Comparison of ENCODE assay signal across 7 mouse cellular contexts in the genomic region with DNA sequence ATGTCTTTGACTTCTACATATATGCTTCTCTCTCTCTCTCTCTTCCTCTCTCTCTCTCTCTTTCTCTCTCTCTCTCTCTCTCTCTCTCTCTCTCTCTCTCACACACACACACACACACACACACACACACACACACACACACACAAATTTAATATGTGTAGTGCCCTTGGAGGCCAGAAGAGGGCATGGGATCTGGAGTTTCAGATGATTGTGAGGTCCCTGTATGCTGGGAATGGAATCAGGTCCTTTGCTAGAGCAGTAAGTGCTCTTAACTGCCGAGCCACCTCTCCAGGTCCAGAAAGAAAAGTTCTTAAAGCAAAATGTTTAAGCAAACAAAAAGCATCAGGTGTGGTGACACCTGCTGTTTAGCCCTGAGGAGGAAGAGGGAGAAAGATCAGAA.
DNase-seq lines count a peak whose midpoint lies in the region; ATAC-seq and TF ChIP-seq lines count a peak whose summit lies in the region.
"Not testable (repeated sequence)": the region's sequence is repeated elsewhere in the genome, so short reads cannot be mapped to it uniquely, and the experiment has no call there.

No protein-coding gene starts in this region.

- WGBS in forebrain, embryonic 14.5 days, result 44% methylated on average over 1 of the region's 1 CpGs
- WGBS in intestine, postnatal 0 days, result 33% methylated on average over 1 of the region's 1 CpGs
- WGBS in liver, postnatal 0 days (ENCODE audit: insufficient replicate concordance), result 54% methylated on average over 1 of the region's 1 CpGs
- WGBS in midbrain, postnatal 0 days, result 35% methylated on average over 1 of the region's 1 CpGs

- not testable (repeated sequence) for H3K36me3 ChIP-seq in E14TG2a.4 (ENCODE audit: insufficient read depth, low read length); forebrain, embryonic 14.5 days (ENCODE audit: control insufficient read depth, insufficient read depth, low read length); intestine, postnatal 0 days (ENCODE audit: control insufficient read depth, insufficient read depth); liver, postnatal 0 days (replicated peaks; ENCODE audit: insufficient read depth, low read length); midbrain, postnatal 0 days (ENCODE audit: insufficient read depth, low read length)

- not testable (repeated sequence) for H3K9me3 ChIP-seq in E14TG2a.4 (ENCODE audit: low read length); forebrain, embryonic 14.5 days (replicated peaks; ENCODE audit: control insufficient read depth, low read length); intestine, postnatal 0 days (ENCODE audit: control insufficient read depth); liver, postnatal 0 days (ENCODE audit: low read length); midbrain, postnatal 0 days (ENCODE audit: low read length)

- not testable (repeated sequence) for ATAC-seq in forebrain, embryonic 14.5 days; intestine, postnatal 0 days; liver, postnatal 0 days; midbrain, postnatal 0 days (ENCODE audit: low FRiP score)

- H3K27ac ChIP-seq in forebrain, embryonic 14.5 days (ENCODE audit: low read depth, low read length); intestine, postnatal 0 days (ENCODE audit: low read depth, low read length); liver, postnatal 0 days (ENCODE audit: low read depth); midbrain, postnatal 0 days (ENCODE audit: low read depth, low read length): not testable (repeated sequence)

- not testable (repeated sequence) for H3K4me2 ChIP-seq in forebrain, embryonic 14.5 days (ENCODE audit: low read length); intestine, postnatal 0 days (replicated peaks; ENCODE audit: low read depth); liver, postnatal 0 days (ENCODE audit: low read depth, low read length); midbrain, postnatal 0 days (ENCODE audit: low read depth, low read length, poor library complexity, severe bottlenecking)

- not testable (repeated sequence) for H3K4me3 ChIP-seq in E14TG2a.4 (replicated peaks; ENCODE audit: low read length); forebrain, embryonic 14.5 days (ENCODE audit: low read depth, low read length); intestine, postnatal 0 days (ENCODE audit: low read depth, low read length); liver, postnatal 0 days (ENCODE audit: low read depth, low read length); midbrain, postnatal 0 days (ENCODE audit: low read depth, low read length)

- not testable (repeated sequence) for H3K9ac ChIP-seq in forebrain, embryonic 14.5 days (ENCODE audit: low read length); intestine, postnatal 0 days (ENCODE audit: low read depth, low read length); liver, postnatal 0 days (replicated peaks); midbrain, postnatal 0 days (replicated peaks; ENCODE audit: low read length, poor library complexity, severe bottlenecking)

- H3K4me1 ChIP-seq in E14TG2a.4 (replicated peaks; ENCODE audit: low read depth, low read length), result peaks cover 49% of the 10 kb centered on the region
- not testable (repeated sequence) for H3K4me1 ChIP-seq in forebrain, embryonic 14.5 days (ENCODE audit: control insufficient read depth, insufficient read depth, low read length); intestine, postnatal 0 days (replicated peaks; ENCODE audit: control insufficient read depth, insufficient read depth, low read length); liver, postnatal 0 days (ENCODE audit: insufficient read depth); midbrain, postnatal 0 days (ENCODE audit: insufficient read depth, low read length)

- peak; percentile 42 for DNase-seq in brain, adult 2 months (ENCODE audit: low read depth, low spot score)
- DNase-seq in forebrain, embryonic 14.5 days (ENCODE audit: low spot score), result peak; percentile 19
- DNase-seq in liver, postnatal 0 days; midbrain, postnatal 0 days (ENCODE audit: low spot score): not testable (repeated sequence)
- DNase-seq in thymus, postnatal 14 days, result peak; percentile 38

- not testable (repeated sequence) for H3K27me3 ChIP-seq in E14TG2a.4 (ENCODE audit: insufficient read depth, low read length); forebrain, embryonic 14.5 days (replicated peaks; ENCODE audit: control insufficient read depth, insufficient read depth, low read length); intestine, postnatal 0 days (replicated peaks; ENCODE audit: control insufficient read depth, insufficient read depth, low read length); liver, postnatal 0 days (ENCODE audit: insufficient read depth, low read length); midbrain, postnatal 0 days (ENCODE audit: insufficient read depth, low read length)

- not testable (repeated sequence) for TF ChIP-seq EP300 in liver, postnatal 0 days (IDR thresholded peaks at IDR 0.05; ENCODE audit: low read depth)

- peak; percentile 21 for TF ChIP-seq CTCF in E14TG2a.4 (conservative IDR thresholded peaks at IDR 0.05; ENCODE audit: low read length)
- TF ChIP-seq CTCF in intestine, postnatal 0 days (IDR thresholded peaks at IDR 0.05; ENCODE audit: low read depth), result peak; percentile 56
- TF ChIP-seq CTCF in liver, postnatal 0 days (IDR thresholded peaks at IDR 0.05; ENCODE audit: low read depth), result peak; percentile 45
- peak; percentile 45 for TF ChIP-seq CTCF in midbrain, postnatal 0 days (IDR thresholded peaks at IDR 0.05)
